Mouse (Mus musculus) frontal cortex, adult (tissue): Measurements from ENCODE around the gene Prrt1.

ENCODE experiments used
- ATAC-seq: cut with Nextera tagmentation; 2 replicates; pipeline ENCODE4 v1.9.2; 2017; ENCODE audit warnings: mild to moderate bottlenecking, moderate library complexity, mixed read lengths; ENCODE audit not compliant: low TSS enrichment

Gene Prrt1

GRCm38 (mm10) chr17:34671151-34672066, 42.1 kb downstream of the Prrt1 start:
- ATAC-seq, result no peak

- no peak for ATAC-seq
These were observed 43.0 kb downstream of the Prrt1 start for GRCm38 (mm10) chr17:34672246-34672792.

- ATAC-seq, result no peak
These were observed 43.8 kb downstream of the Prrt1 start for GRCm38 (mm10) chr17:34673139-34673538.

GRCm38 (mm10) chr17:34674524-34675204, 45.3 kb downstream of the Prrt1 start:
- ATAC-seq, result no peak

- ATAC-seq, result no peak
These were observed 46.1 kb downstream of the Prrt1 start for GRCm38 (mm10) chr17:34675205-34676092.

GRCm38 (mm10) chr17:34676093-34676460, 46.7 kb downstream of the Prrt1 start:
- ATAC-seq, result no peak

GRCm38 (mm10) chr17:34676671-34677070, 47.3 kb downstream of the Prrt1 start:
- ATAC-seq, result no peak

GRCm38 (mm10) chr17:34680191-34680590, 50.9 kb downstream of the Prrt1 start:
- no peak for ATAC-seq

GRCm38 (mm10) chr17:34680621-34681020, 51.3 kb downstream of the Prrt1 start:
- no peak for ATAC-seq

GRCm38 (mm10) chr17:34681132-34681571, 51.8 kb downstream of the Prrt1 start:
- no peak for ATAC-seq

- ATAC-seq, result no peak
These were observed 52.7 kb downstream of the Prrt1 start for GRCm38 (mm10) chr17:34681881-34682536.
